Mouse (Mus musculus): ENCODE results near the gene Ttll13.

Gene Ttll13

DNA sequence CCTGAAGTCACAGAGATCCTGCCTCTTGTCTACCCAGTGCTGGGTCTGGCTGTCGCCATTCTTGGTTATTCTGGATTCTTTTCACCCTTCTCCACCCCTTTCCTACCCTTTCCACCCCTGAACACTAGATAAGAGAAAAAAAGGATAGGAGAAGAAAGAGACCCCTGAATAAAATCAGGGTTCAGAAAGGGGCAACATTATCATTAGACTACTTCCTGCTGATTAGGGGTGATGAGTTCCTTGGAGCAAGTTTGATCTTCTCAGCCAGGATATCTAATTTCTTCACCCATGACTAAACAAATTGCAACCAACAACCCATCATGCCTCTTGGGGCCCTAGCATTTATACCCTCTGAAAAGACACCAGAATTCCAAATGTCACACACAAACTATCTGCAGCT is 21.6 kb downstream of the Ttll13 start:
- DNase-seq (ENCODE audit: low read depth, low spot score) = no peak

DNA sequence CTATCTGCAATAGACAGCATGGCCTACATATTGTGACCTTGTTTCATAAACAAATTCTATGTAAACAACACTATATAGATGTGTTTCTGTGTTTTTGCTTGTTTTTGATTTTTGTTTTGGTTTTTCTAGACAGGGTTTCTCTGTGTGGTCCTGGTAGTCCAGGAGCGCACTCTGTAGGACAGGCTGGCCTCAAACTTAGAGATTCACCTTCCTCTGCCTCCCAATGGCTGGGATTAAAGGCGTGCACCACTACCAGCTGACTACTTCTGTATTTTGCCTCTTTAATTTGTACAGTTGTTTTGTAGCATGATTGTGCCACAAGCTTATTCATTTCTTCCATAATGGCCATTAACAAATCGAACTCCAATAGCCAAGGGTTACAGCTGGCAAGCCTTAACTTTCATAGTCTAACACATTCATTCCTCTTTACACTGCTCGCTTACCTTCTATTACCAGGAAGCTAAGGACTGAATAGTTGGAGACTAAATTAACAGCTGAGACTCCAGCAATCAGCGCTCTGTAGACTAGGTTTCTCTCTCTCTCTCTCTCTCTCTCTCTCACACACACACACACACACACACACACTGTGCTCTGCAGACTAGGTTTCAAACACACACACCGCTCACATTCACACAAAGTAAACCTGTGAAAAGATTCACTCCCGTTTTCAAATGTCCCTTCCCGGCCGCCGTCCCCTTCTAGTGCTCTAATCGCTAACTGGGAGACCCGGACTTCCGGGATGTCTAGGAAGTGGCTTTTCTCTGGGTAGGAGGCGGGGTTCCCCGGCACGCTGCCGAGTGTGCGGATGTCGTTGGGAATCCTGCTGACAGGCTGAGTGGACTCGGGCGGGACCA is 22.9 kb downstream of the Ttll13 start, which contains the start of gene Vps33b:
TSS of gene Vps33b (plus strand) at position 753 of the 854 bp plus-strand sequence.
- peak; percentile 93 for DNase-seq (ENCODE audit: low read depth, low spot score)

GRCm38 (mm10) chr7:80269751-80270255 is 23.6 kb downstream of the Ttll13 start:
- DNase-seq (ENCODE audit: low read depth, low spot score) = peak; percentile 11

DNA sequence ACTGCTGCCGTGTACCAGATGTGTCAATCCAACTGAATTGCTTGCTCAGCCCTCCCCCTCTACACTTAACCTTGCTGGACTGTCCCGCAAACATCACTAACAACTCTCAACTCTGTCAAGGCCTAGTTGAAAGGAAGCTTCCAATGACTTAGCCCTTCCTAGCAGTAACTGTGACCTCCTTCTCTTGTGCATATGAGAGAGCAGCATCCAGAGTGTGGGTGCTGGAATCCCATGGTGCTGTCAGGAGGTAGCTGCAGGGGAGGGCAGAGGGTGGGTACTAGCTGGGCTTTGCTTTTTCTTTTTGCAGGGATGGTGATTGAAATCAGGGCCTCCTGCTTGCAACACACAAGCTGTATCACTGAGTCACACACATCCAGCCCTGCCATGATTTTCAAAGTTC is 27.3 kb downstream of the Ttll13 start:
- no peak for DNase-seq (ENCODE audit: low read depth, low spot score)

DNA sequence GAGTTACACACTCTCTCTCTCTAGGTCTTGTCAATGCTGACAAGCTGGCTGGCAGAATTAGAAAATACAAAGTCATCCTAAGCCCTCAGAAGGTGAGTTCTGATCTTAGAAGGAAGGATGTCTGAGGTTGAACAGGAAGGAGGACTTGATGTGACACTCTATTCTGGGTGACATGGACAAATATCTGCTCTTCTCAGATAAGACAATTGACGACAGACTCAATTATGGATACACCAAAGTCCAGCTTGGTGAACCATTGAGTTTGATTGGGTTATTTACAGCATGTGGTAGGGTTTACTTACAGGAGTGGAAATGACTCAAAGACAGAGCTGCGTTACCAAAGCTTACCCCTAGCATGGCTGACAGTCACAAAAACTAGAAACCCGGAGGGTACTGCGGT is 30.2 kb downstream of the Ttll13 start:
- no peak for DNase-seq (ENCODE audit: low read depth, low spot score)

- no peak for DNase-seq (ENCODE audit: low read depth, low spot score)
These were observed 33.9 kb downstream of the Ttll13 start for GRCm38 (mm10) chr7:80280032-80280431.

- no peak for DNase-seq (ENCODE audit: low read depth, low spot score)
These were observed 34.8 kb downstream of the Ttll13 start for GRCm38 (mm10) chr7:80280998-80281397.

GRCm38 (mm10) chr7:80281646-80282045 is 35.5 kb downstream of the Ttll13 start:
- DNase-seq (ENCODE audit: low read depth, low spot score) = no peak

- DNase-seq (ENCODE audit: low read depth, low spot score) = no peak
These were observed 37.2 kb downstream of the Ttll13 start for GRCm38 (mm10) chr7:80283226-80283918.

- no peak for DNase-seq (ENCODE audit: low read depth, low spot score)
These were observed 38.2 kb downstream of the Ttll13 start for GRCm38 (mm10) chr7:80284391-80284790.

GRCm38 (mm10) chr7:80285725-80286124 is 39.5 kb downstream of the Ttll13 start:
- DNase-seq (ENCODE audit: low read depth, low spot score) = no peak

DNA sequence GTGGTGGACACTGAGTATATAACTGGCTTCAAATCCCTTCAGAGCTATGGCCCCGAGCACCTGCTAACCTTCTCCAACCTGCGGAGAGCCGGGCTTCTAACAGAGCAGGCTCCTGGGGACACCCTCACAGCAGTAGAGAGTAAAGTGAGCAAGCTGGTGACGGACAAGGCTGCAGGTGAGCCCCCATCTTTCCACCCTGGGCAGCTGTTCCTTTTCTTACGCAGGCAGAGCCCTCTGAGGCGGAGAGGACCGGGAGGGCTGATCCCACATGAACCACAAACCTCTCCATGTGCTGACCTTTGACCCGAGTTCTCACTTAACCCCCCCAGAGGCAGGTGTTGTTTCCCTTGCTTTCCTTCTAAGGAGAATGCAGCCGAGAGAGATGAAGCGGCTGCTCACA is 41.6 kb downstream of the Ttll13 start:
- DNase-seq (ENCODE audit: low read depth, low spot score) = no peak

- DNase-seq (ENCODE audit: low read depth, low spot score) = peak; percentile 98
These were observed 48.0 kb downstream of the Ttll13 start, which contains the start of gene Prc1 for GRCm38 (mm10) chr7:80294062-80294763. Gene Prc1, plus strand, starts transcription at chr7:80294450.

- no peak for DNase-seq (ENCODE audit: low read depth, low spot score)
These were observed 48.8 kb downstream of the Ttll13 start for GRCm38 (mm10) chr7:80294764-80295648.

- no peak for DNase-seq (ENCODE audit: low read depth, low spot score)
These were observed 50.3 kb downstream of the Ttll13 start for GRCm38 (mm10) chr7:80296462-80296861.

DNA sequence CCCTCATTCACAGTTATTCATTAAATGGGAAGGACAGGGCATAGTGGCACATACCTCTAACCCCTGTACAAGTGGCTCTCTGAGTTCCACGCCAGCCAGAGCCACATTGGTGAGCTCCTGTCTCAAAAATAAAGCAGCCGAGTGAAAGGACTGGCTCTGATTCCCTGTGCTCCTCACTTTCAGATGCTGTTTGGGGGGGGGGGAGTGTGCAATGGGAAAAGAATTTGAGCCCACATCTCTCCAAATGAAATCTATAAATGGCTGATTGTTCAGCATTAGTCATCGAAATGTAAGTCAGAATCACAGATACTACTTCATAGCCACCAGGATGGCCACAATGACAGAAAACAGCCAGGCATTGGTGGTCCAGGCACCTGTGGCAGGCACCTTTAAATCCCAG is 50.9 kb downstream of the Ttll13 start:
- DNase-seq (ENCODE audit: low read depth, low spot score) = no peak

- no peak for DNase-seq (ENCODE audit: low read depth, low spot score)
These were observed 52.6 kb downstream of the Ttll13 start for GRCm38 (mm10) chr7:80298754-80299153.

DNA sequence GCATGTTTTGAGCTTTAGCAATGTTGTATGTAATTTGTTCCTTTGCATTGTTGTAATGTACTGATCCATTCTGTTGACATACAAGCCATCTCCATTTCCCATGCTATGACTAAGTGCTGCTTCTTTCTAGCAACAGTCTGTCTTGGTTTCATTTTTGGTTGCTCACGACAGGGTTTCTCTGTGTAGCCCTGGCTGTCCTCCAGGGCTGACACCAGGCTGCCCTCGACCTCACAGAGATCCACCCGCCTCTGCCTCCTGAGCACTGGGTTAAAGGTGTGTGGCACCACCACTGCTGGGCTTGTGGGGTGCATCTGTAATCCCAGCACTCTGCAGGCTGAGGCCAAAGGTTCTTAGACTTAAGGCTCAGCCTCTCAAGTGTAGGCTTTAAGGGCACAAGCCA is 53.4 kb downstream of the Ttll13 start:
- no peak for DNase-seq (ENCODE audit: low read depth, low spot score)

DNA sequence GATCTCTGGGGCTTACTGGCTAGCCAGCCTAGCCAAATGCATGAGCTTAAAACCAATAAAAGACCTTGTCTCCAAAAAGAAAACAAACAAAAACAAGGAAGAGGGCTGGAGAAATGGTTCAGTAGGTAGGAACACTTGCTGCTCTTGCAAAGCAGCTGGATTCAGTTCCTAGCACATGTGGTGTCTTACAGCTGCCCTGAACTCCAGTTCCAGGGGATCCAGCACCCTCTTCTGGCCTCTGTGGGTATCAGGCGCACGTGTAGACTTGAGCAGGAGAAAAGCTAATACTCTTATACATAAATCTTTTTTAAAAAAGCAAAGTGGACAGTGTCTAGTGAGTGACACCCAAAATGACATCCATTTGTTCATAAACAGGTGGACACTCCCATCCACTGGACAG is 55.3 kb downstream of the Ttll13 start:
- no peak for DNase-seq (ENCODE audit: low read depth, low spot score)

DNA sequence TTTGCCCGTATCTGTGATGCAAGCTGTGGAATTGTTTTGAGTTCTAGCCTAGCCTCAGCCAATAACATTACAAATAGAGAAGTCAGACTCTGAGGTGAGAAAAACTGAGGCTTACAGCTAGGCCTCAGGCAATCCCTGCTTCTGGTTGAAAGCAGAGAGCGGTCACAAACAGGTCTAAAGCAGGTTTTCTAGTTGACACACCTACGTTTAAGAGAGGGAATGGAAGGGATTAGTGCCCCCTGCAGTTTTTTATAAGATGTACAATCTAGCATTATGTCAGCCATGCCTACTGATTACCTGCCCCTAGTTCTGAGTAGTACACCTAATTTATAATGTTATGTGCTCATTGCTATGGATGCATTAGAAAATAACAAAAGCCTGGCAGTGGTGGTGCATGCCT is 61.6 kb downstream of the Ttll13 start:
- DNase-seq (ENCODE audit: low read depth, low spot score) = no peak
